Mouse (Mus musculus) MEL (cell line): ENCODE results near the gene Map3k4.

Experiments
- CTCF ChIP-seq, 3 experiments: IDR thresholded peaks in 2 of 3; conservative IDR thresholded peaks in 1 of 3; 2 replicates each; pipeline ENCODE4 v1.5.1; 2011 to 2012; ENCODE audit warnings: low read length in 3 of 3, low read depth in 2 of 3, mild to moderate bottlenecking in 2 of 3, improper control_type of control experiment in 1 of 3, inconsistent platforms in 1 of 3, mixed read lengths in 1 of 3, moderate library complexity in 1 of 3; ENCODE audit not compliant: control insufficient read depth in 1 of 3, insufficient read depth in 1 of 3, poor library complexity in 1 of 3, severe bottlenecking in 1 of 3
- GATA1 ChIP-seq: IDR thresholded peaks from 2 replicates; pipeline ENCODE4 v1.6.1; 2011; ENCODE audit warnings: low read depth, low read length, improper control_type of control experiment
- HCFC1 ChIP-seq: IDR thresholded peaks from 2 replicates; pipeline ENCODE4 v1.6.1; 2012; ENCODE audit warnings: low read depth, mild to moderate bottlenecking, inconsistent platforms, low read length, improper control_type of control experiment, moderate library complexity
- MAFK ChIP-seq: IDR thresholded peaks from 2 replicates; pipeline ENCODE4 v1.6.1; 2011; ENCODE audit warnings: low read depth, mild to moderate bottlenecking, low read length, improper control_type of control experiment, borderline replicate concordance
- MEF2A ChIP-seq: IDR thresholded peaks from 2 replicates; pipeline ENCODE4 v1.6.1; 2014; ENCODE audit warnings: low read depth, mild to moderate bottlenecking, inconsistent platforms, low read length, improper control_type of control experiment; ENCODE audit not compliant: poor library complexity, insufficient replicate concordance, severe bottlenecking; ENCODE audit errors: extremely low read depth
- MYC ChIP-seq: IDR thresholded peaks from 2 replicates; pipeline ENCODE4 v1.6.1; 2011; ENCODE audit warnings: low read depth, mild to moderate bottlenecking, low read length, improper control_type of control experiment, moderate library complexity
- RAD21 ChIP-seq: IDR thresholded peaks from 2 replicates; pipeline ENCODE4 v1.6.1; 2011; ENCODE audit warnings: mild to moderate bottlenecking, low read depth, low read length, improper control_type of control experiment
- SIN3A ChIP-seq: IDR thresholded peaks from 2 replicates; pipeline ENCODE4 v1.6.1; 2012; ENCODE audit warnings: low read length, improper control_type of control experiment, inconsistent platforms
- TBP ChIP-seq: IDR thresholded peaks from 2 replicates; pipeline ENCODE4 v1.8.0; 2011; ENCODE audit warnings: low read depth, low read length, improper control_type of control experiment
- USF2 ChIP-seq, 2 experiments: IDR thresholded peaks; 2 replicates each; pipeline ENCODE4 v1.6.1; 2011 to 2012; ENCODE audit warnings: improper control_type of control experiment in 2 of 2, low read length in 2 of 2, borderline replicate concordance in 1 of 2, inconsistent platforms in 1 of 2, low read depth in 1 of 2, mild to moderate bottlenecking in 1 of 2; ENCODE audit not compliant: insufficient read depth in 1 of 2
- ZC3H11A ChIP-seq: IDR thresholded peaks from 2 replicates; pipeline ENCODE4 v1.6.1; 2012; ENCODE audit warnings: low read depth, mild to moderate bottlenecking, inconsistent platforms, low read length, improper control_type of control experiment
- ZNF384 ChIP-seq: IDR thresholded peaks from 2 replicates; pipeline ENCODE4 v1.6.1; 2012; ENCODE audit warnings: low read depth, mild to moderate bottlenecking, inconsistent platforms, low read length, improper control_type of control experiment

GRCm38 (mm10) chr17:12211890-12212289, 106.7 kb downstream of the Map3k4 start:
- TF ChIP-seq USF2 (IDR thresholded peaks at IDR 0.05; ENCODE audit: borderline replicate concordance in 1 of 2, insufficient read depth in 1 of 2, low read depth in 1 of 2, low read length in 2 of 2): no peak
- TF ChIP-seq GATA1: no peak
- no peak for TF ChIP-seq HCFC1
- no peak for TF ChIP-seq CTCF (IDR thresholded peaks at IDR 0.05 in 2 of 3, conservative IDR thresholded peaks at IDR 0.05 in 1 of 3; ENCODE audit: control insufficient read depth in 1 of 3, insufficient read depth in 1 of 3, low read depth in 2 of 3, low read length in 3 of 3, poor library complexity in 1 of 3, severe bottlenecking in 1 of 3)
- TF ChIP-seq SIN3A: no peak
- no peak for TF ChIP-seq TBP
- no peak for TF ChIP-seq RAD21
- TF ChIP-seq ZNF384: no peak
- TF ChIP-seq MAFK: no peak
- no peak for TF ChIP-seq ZC3H11A
- TF ChIP-seq MYC: no peak
- TF ChIP-seq MEF2A: no peak
